Mouse (Mus musculus) thymus, adult 2 months (tissue): ENCODE data around the gene Senp6. TPM values are rescaled to one million over a fixed set of nuclear protein-coding genes. Genes with fewer than 3 reads are reported as not detected.
"Not testable (repeated sequence)": the region's sequence is repeated elsewhere in the genome, so short reads cannot be mapped to it uniquely, and the experiment has no call there.

Experiments
- DNase-seq: peaks from one replicate; pipeline ENCODE4 v3.0.0; 2021
- H3K27ac ChIP-seq: fragments of 200-500 bp; 2 replicates; pipeline ENCODE4 v1.5.1; 2012; ENCODE audit warnings: low read length, control low read depth; ENCODE audit not compliant: control insufficient read depth, insufficient read depth
- H3K27me3 ChIP-seq: fragments of 200-500 bp; 2 replicates; pipeline ENCODE4 v1.6.1; 2012; ENCODE audit warnings: mild to moderate bottlenecking, low read length, moderate library complexity, mixed read lengths; ENCODE audit not compliant: control insufficient read depth, insufficient read depth
- H3K36me3 ChIP-seq: fragments of 200-500 bp; 2 replicates; pipeline ENCODE4 v1.6.1; 2012; ENCODE audit warnings: mild to moderate bottlenecking, low read length, moderate library complexity; ENCODE audit not compliant: control insufficient read depth, insufficient read depth
- H3K4me1 ChIP-seq: fragments of 200-500 bp; replicated peaks from 2 replicates; pipeline ENCODE4 v1.6.1; 2012; ENCODE audit warnings: low read length; ENCODE audit not compliant: control insufficient read depth, insufficient read depth
- H3K4me3 ChIP-seq: fragments of 200-500 bp; 2 replicates; pipeline ENCODE4 v1.5.1; 2012; ENCODE audit warnings: mild to moderate bottlenecking, low read length, control low read depth, moderate library complexity; ENCODE audit not compliant: control insufficient read depth, insufficient read depth
- CTCF ChIP-seq: fragments of 200-500 bp; IDR thresholded peaks from 2 replicates; pipeline ENCODE4 v1.5.1; 2012; ENCODE audit warnings: mild to moderate bottlenecking, control low read depth, low read length, moderate library complexity, borderline replicate concordance; ENCODE audit not compliant: control insufficient read depth, poor library complexity, insufficient read depth; ENCODE audit errors: extremely low read depth
- POLR2A ChIP-seq: fragments of 200-500 bp; IDR thresholded peaks from 2 replicates; pipeline ENCODE4 v1.6.1; 2012; ENCODE audit warnings: mild to moderate bottlenecking, low read length, control low read depth, moderate library complexity; ENCODE audit not compliant: control insufficient read depth, poor library complexity, insufficient read depth; ENCODE audit errors: extremely low read depth
- WGBS: fragments of 180-500 bp; shearing (Covaris S2); methylation state at CpG from one replicate; pipeline ENCODE4 v1.1.7; 2018; 5-methylcytosine and 5-hydroxymethylcytosine counted together
- polyA plus RNA-seq: library from polyadenylated mRNA; depleted of rRNA; stranded (reverse); fragments of >200 nt; gene quantifications from 2 replicates; pipeline ENCODE4 v1.2.3, GENCODE M21; 2012; rRNA removed

Gene Senp6
- 29.7 and 39.4 TPM in 2 replicates for polyA plus RNA-seq

DNA sequence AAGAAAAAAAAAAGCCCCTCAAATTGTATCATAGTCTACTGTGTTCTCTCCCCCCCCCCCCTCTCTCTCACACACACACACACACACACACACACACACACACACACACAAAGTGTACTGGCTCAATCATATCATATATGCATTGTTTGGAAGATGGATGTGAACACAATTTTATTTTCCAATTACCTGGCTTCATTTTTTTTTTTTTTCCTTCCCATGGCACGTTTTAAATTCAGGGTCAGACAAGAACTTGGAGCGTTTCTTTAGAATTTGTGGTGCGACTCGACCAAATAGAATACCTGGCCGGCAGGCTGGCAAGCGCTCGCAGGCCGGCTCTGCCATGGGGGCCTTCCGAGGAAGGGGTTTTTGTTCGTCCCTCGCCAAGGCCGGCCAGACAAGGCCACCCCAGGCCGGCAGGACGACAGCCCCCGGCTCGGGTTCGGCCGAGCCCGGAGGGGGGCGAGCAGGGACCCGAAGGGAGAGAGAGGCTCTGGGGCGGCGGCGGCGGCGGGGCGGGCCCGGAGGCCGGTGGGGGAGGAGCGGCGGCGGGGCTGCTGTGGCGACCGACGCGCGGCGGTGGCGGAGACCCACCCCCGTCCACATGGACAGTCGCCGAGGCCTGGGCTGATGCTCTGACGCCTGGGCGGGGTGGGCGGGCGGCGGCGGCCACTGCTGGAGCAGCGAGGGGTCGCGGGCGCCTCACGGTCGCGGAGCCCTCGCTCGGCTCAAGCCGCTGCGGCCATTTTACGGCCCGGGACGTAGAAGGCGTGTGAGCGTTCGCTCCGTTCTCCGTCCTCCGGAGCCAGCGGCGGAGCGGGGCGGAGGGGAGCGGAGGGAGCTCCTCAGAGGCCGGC, at the start of gene Senp6:
Senp6 (plus strand) TSS at position 537 of the 854 bp plus-strand sequence.
- no peaks in the 10 kb centered on the region for H3K36me3 ChIP-seq
- H3K4me1 ChIP-seq: peaks cover 3% of the 10 kb centered on the region
- H3K4me3 ChIP-seq: peak within 1 kb of the TSS; percentile 94
- TF ChIP-seq CTCF (peak; percentile 25; the same call in 1 of the 2 replicates), POLR2A (no peak)
- H3K27ac ChIP-seq: peak within 1 kb of the TSS; percentile 74
- no peaks in the 10 kb centered on the region for H3K27me3 ChIP-seq
- WGBS: under 1% methylated on average over 58 of the region's 74 CpGs
- DNase-seq: peak; percentile 71

DNA sequence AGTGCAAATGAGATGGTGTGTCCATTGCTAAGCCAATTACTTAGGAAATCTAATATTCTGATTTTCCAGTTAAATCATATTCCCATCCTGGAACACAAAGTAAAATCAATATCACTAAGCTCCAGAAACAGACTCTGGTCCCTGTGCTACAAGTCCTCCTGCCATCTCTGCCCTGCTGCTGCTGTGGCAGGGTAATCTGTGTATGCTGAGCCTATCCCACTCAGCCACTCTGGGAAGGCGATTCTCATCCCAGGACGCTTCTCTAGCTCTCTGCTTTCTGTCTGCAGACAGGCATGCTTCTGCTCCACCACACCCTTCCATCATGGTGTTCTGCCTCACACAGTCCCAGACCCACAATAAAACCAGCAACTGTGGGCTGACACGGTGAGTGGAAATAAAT, 46.3 kb upstream of the Senp6 start:
- 62% methylated on average over 3 of the region's 3 CpGs for WGBS
- H3K27ac ChIP-seq: no peak overlapping the region
- no peak for DNase-seq
- H3K36me3 ChIP-seq: no peaks in the 10 kb centered on the region
- H3K27me3 ChIP-seq: no peaks in the 10 kb centered on the region
- no peaks in the 10 kb centered on the region for H3K4me1 ChIP-seq
- no peak for TF ChIP-seq CTCF
- no peak for TF ChIP-seq POLR2A
- no peak overlapping the region for H3K4me3 ChIP-seq

DNA sequence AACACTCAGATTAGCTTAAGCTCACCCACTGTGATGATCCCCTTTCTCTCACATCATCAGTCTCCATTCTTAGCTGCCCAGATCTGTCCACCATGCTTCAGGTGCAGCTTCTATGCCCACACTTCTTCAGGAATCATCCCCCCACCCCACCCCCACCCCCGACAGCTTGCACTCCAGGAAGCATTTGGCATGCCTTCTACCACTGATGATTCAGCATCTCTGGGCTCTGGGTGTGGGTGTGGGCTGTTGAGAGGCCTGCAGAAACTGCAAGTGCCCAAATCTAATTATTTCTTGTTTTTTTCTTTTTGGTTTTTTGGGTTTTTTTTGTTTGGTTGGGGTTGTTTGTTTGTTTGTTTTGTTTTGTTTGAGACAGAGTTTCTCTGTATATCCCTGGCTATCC, 45.1 kb upstream of the Senp6 start:
- no peak for TF ChIP-seq CTCF
- TF ChIP-seq POLR2A: no peak
- no peaks in the 10 kb centered on the region for H3K27me3 ChIP-seq
- WGBS: 9% methylated on average over 1 of the region's 1 CpGs
- H3K36me3 ChIP-seq: no peaks in the 10 kb centered on the region
- H3K27ac ChIP-seq: no peak overlapping the region
- no peak for DNase-seq
- no peak overlapping the region for H3K4me3 ChIP-seq
- H3K4me1 ChIP-seq: no peaks in the 10 kb centered on the region

GRCm38 (mm10) chr9:80022821-80023220, 43.9 kb upstream of the Senp6 start:
- Histone ChIP-seq H3K4me3 (no peak overlapping the region), H3K27me3 (no peaks in the 10 kb centered on the region), H3K27ac (no peak overlapping the region), H3K4me1 (no peaks in the 10 kb centered on the region), H3K36me3 (no peaks in the 10 kb centered on the region)
- TF ChIP-seq CTCF: no peak
- no peak for TF ChIP-seq POLR2A
- no peak for DNase-seq
- 94% methylated on average over 8 of the region's 8 CpGs for WGBS

DNA sequence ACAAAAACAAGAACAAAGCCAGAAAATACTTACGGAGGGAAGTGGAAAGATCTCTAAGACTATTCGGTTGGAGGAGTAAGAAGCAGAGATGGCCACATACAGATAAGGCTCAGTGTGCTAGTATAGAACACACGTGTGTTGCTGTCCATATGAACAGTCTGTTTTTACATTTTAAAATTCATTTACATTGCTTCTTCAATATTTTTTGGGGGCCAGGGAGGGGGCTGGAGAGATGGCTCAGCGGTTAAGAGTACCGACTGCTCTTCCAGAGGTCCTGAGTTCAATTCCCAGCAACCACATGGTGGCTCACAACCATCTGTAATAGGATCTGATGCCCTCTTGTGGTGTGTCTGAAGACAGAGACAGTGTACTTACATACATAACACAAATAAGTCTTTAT, 41.4 kb upstream of the Senp6 start:
- H3K27me3 ChIP-seq, H3K4me3 ChIP-seq, H3K36me3 ChIP-seq, H3K4me1 ChIP-seq, H3K27ac ChIP-seq, DNase-seq: not testable (repeated sequence)
- WGBS: 97% methylated on average over 5 of the region's 5 CpGs

GRCm38 (mm10) chr9:80026017-80026416, 40.7 kb upstream of the Senp6 start:
- peak; percentile 65 for DNase-seq
- no peak overlapping the region for H3K27ac ChIP-seq
- H3K36me3 ChIP-seq: no peaks in the 10 kb centered on the region

DNA sequence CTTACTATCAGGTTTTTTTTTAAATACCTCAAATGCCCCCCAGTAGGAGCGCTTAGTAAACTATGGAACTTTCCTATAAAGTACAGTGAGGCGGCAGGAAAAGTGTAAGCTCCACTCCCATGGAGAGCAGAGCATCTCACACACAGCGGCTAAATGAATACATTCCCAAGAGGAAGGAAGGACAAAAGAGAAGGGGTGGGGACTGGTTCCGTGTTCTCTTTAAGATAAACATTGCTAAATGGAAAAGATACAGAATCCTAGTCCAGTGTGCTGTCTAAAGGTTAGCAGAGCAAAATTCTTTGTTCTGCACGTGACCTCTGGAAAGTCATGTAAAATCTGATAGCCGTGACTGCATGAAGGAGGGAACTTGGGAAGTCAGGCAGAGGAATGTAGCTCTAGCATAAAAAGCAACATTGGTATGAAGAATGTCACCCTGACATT, 40.1 kb upstream of the Senp6 start:
- Histone ChIP-seq H3K36me3 (no peaks in the 10 kb centered on the region), H3K4me1 (no peaks in the 10 kb centered on the region), H3K27ac (no peak overlapping the region), H3K27me3 (no peaks in the 10 kb centered on the region), H3K4me3 (no peak overlapping the region)
- no peak for TF ChIP-seq POLR2A
- no peak for TF ChIP-seq CTCF
- DNase-seq: no peak
- WGBS: 89% methylated on average over 6 of the region's 6 CpGs

More at GRCm38 (mm10) chr9:80026017-80026416, 40.7 kb upstream of the Senp6 start:
- H3K27me3 ChIP-seq: no peaks in the 10 kb centered on the region
- TF ChIP-seq POLR2A (no peak), CTCF (no peak)
- 3% methylated on average over 2 of the region's 2 CpGs for WGBS
- no peaks in the 10 kb centered on the region for H3K4me1 ChIP-seq
- H3K4me3 ChIP-seq: no peak overlapping the region
